Mouse (Mus musculus) liver, embryonic 12.5 days (tissue): ENCODE measurements around the gene Angptl2. TPM values are rescaled to one million over a fixed set of nuclear protein-coding genes. Genes with fewer than 3 reads are reported as not detected.
A peak's percentile ranks its signal among the peaks of the same experiment; 100 is the strongest.

ENCODE experiments used
- ATAC-seq: fragments of 200-750 bp; cut with Nextera tagmentation; 2 replicates; pipeline ENCODE4 v1.8.0; 2017; ENCODE audit warnings: moderate number of reproducible peaks, mild to moderate bottlenecking, moderate library complexity
- H3K27ac ChIP-seq: fragments of 300-500 bp; sonication (generic); 2 replicates; pipeline ENCODE4 v1.5.1; 2016; ENCODE audit warnings: mild to moderate bottlenecking
- H3K27me3 ChIP-seq: fragments of 300-500 bp; sonication (generic); replicated peaks from 2 replicates; pipeline ENCODE4 v1.6.1; 2016; ENCODE audit warnings: mild to moderate bottlenecking, moderate library complexity
- H3K36me3 ChIP-seq: fragments of 300-500 bp; sonication (generic); 2 replicates; pipeline ENCODE4 v1.6.1; 2016; ENCODE audit warnings: mild to moderate bottlenecking, moderate library complexity
- H3K4me1 ChIP-seq: fragments of 300-500 bp; sonication (generic); 2 replicates; pipeline ENCODE4 v1.6.1; 2016
- H3K4me2 ChIP-seq: fragments of 300-500 bp; sonication (generic); 2 replicates; pipeline ENCODE4 v1.6.1; 2016; ENCODE audit warnings: mild to moderate bottlenecking, moderate library complexity
- H3K4me3 ChIP-seq: fragments of 300-500 bp; sonication (generic); 2 replicates; pipeline ENCODE4 v1.5.1; 2016; ENCODE audit warnings: mild to moderate bottlenecking, moderate library complexity
- H3K9ac ChIP-seq: fragments of 300-500 bp; sonication (generic); 2 replicates; pipeline ENCODE4 v1.6.1; 2016; ENCODE audit warnings: mild to moderate bottlenecking, moderate library complexity
- H3K9me3 ChIP-seq: fragments of 300-500 bp; sonication (generic); replicated peaks from 2 replicates; pipeline ENCODE4 v1.6.1; 2016; ENCODE audit warnings: mild to moderate bottlenecking, moderate library complexity
- WGBS: fragments of 180-500 bp; shearing (Covaris S2); methylation state at CpG from one replicate; pipeline ENCODE4 v1.1.7; 2016; ENCODE audit not compliant: insufficient replicate concordance; 5-methylcytosine and 5-hydroxymethylcytosine counted together
- polyA plus RNA-seq: library from polyadenylated mRNA; unstranded; fragments of >200 nt; fragmentation: Nextera tagmentation; extraction: Ambion mirVana; gene quantifications from 2 replicates; pipeline ENCODE4 v1.2.1, GENCODE M21; 2016

Gene Angptl2
- polyA plus RNA-seq = 5.0 and 5.2 TPM in 2 replicates

- Histone ChIP-seq H3K27me3 (no peaks in the 10 kb centered on the region; the same call in 1 of the 2 replicates), H3K27ac (peak within 1 kb of the TSS; percentile 49; the same call in 1 of the 2 replicates), H3K4me2 (peak within 1 kb of the TSS; percentile 62), H3K4me1 (peaks cover 27% of the 10 kb centered on the region), H3K9me3 (no peaks in the 10 kb centered on the region), H3K4me3 (peak within 1 kb of the TSS; percentile 42), H3K9ac (peak within 1 kb of the TSS; percentile 37), H3K36me3 (no peaks in the 10 kb centered on the region)
- peak; percentile 80 for ATAC-seq
- WGBS = 8% methylated on average over 22 of the region's 22 CpGs
Measured at GRCm38 (mm10) chr2:33215700-33216509, at the start of gene Angptl2. Gene Angptl2 (plus strand): TSS chr2:33216069.

GRCm38 (mm10) chr2:33167060-33167459 is 48.8 kb upstream of the Angptl2 start:
- Histone ChIP-seq H3K27ac (no peak overlapping the region), H3K27me3 (no peaks in the 10 kb centered on the region), H3K36me3 (no peaks in the 10 kb centered on the region), H3K4me1 (no peaks in the 10 kb centered on the region), H3K4me2 (no peak overlapping the region), H3K9me3 (no peaks in the 10 kb centered on the region), H3K9ac (no peak overlapping the region), H3K4me3 (no peak overlapping the region)
- 53% methylated on average over 3 of the region's 3 CpGs for WGBS
- ATAC-seq = no peak

- Histone ChIP-seq H3K9ac (no peak overlapping the region), H3K4me3 (no peak overlapping the region), H3K9me3 (no peaks in the 10 kb centered on the region), H3K27me3 (no peaks in the 10 kb centered on the region), H3K4me2 (no peak overlapping the region), H3K36me3 (no peaks in the 10 kb centered on the region), H3K27ac (no peak overlapping the region), H3K4me1 (no peaks in the 10 kb centered on the region)
- WGBS = 77% methylated on average over 6 of the region's 6 CpGs
- no peak for ATAC-seq
Measured at GRCm38 (mm10) chr2:33169445-33169844, 46.4 kb upstream of the Angptl2 start.

- no peaks in the 10 kb centered on the region for H3K36me3 ChIP-seq
- WGBS = 73% methylated on average over 10 of the region's 10 CpGs
- no peak overlapping the region for H3K27ac ChIP-seq
- no peaks in the 10 kb centered on the region for H3K4me1 ChIP-seq
- ATAC-seq = no peak
- no peak overlapping the region for H3K4me3 ChIP-seq
- H3K27me3 ChIP-seq = no peaks in the 10 kb centered on the region
- H3K9ac ChIP-seq = no peak overlapping the region
- H3K9me3 ChIP-seq = no peaks in the 10 kb centered on the region
- no peak overlapping the region for H3K4me2 ChIP-seq
Measured at GRCm38 (mm10) chr2:33170777-33171565, 44.9 kb upstream of the Angptl2 start.

- no peak overlapping the region for H3K4me3 ChIP-seq
- no peaks in the 10 kb centered on the region for H3K36me3 ChIP-seq
- H3K27ac ChIP-seq = no peak overlapping the region
- peaks cover 13% of the 10 kb centered on the region for H3K4me1 ChIP-seq
- H3K4me2 ChIP-seq = no peak overlapping the region
- no peak for ATAC-seq
- H3K9ac ChIP-seq = no peak overlapping the region
- no peaks in the 10 kb centered on the region for H3K27me3 ChIP-seq
- H3K9me3 ChIP-seq = no peaks in the 10 kb centered on the region
- 51% methylated on average over 10 of the region's 10 CpGs for whole genome bisulfite sequencing
Measured at GRCm38 (mm10) chr2:33173126-33173525, 42.7 kb upstream of the Angptl2 start.

DNA sequence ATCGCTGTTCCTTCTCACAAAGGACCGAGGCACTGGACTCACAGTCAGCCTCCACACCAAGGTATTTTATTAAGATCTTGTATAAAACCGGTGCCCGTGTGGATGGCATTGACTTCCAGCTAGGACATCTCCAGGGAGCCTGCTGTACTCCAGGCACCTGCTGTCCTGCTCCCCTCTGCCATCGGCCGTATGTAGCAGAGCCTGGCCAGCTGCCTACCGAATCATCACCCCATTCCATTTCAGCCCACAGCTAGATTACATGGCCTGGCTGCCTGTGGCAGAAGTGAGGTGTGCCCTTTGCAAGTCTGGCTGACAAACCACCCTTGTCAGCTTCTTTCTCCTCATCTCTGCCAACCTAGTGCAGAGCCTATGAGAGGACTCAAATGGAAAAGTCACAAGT is 42.2 kb upstream of the Angptl2 start:
- Histone ChIP-seq H3K36me3 (no peaks in the 10 kb centered on the region), H3K27me3 (no peaks in the 10 kb centered on the region), H3K9me3 (no peaks in the 10 kb centered on the region), H3K4me1 (peaks cover 18% of the 10 kb centered on the region), H3K4me2 (no peak overlapping the region), H3K27ac (no peak overlapping the region), H3K9ac (no peak overlapping the region), H3K4me3 (no peak overlapping the region)
- WGBS = 77% methylated on average over 7 of the region's 7 CpGs
- no peak for ATAC-seq

GRCm38 (mm10) chr2:33176516-33176915 is 39.4 kb upstream of the Angptl2 start:
- Histone ChIP-seq H3K9me3 (no peaks in the 10 kb centered on the region), H3K9ac (no peak overlapping the region), H3K27ac (no peak overlapping the region), H3K27me3 (no peaks in the 10 kb centered on the region), H3K4me2 (no peak overlapping the region), H3K36me3 (no peaks in the 10 kb centered on the region), H3K4me1 (peaks cover 23% of the 10 kb centered on the region), H3K4me3 (no peak overlapping the region)
- no peak for ATAC-seq
- WGBS = 25% methylated on average over 7 of the region's 7 CpGs

- Histone ChIP-seq H3K9me3 (no peaks in the 10 kb centered on the region), H3K36me3 (no peaks in the 10 kb centered on the region), H3K9ac (no peak overlapping the region), H3K4me1 (peaks cover 23% of the 10 kb centered on the region), H3K4me2 (no peak overlapping the region), H3K4me3 (no peak overlapping the region), H3K27ac (no peak overlapping the region), H3K27me3 (no peaks in the 10 kb centered on the region)
- ATAC-seq = no peak
- 53% methylated on average over 2 of the region's 2 CpGs for WGBS
Measured at GRCm38 (mm10) chr2:33176921-33177320, 38.9 kb upstream of the Angptl2 start.

DNA sequence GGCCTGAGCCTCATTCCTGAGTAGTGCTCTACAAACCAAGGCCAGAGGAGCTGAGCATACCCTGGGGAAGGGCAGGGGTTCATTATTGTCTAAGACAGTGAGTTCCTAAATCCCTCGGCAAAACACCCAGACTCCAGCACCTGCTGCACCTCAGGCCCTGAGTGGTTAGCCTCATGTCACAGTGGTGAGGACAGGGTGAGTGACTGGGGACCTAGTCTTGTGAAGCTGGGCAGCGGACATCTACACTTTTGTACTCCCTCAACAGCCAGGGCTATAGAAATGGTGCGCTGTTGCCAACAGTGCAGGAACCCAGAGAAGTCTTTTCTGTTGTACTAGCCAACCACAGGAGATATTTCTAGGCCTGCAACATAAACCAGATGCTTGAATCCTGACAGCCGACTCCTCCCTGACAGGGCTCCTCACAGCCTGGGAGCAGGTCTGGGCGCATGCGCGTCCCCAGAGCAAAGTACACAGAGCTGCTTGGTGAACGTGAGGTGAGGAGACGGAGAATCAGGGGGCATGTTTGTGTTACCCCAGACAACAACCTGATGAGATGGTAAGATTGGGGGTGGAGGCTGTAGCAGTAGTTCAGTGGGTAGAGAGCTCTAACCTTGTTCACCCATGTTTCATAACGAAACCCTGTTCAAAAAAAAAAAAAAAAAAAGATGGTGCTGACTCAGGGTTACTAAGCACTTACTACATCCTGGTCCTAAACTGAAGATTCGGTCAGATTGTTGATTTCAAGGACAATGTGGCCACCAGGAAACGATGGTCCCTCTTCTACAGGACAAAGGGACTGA is 38.2 kb upstream of the Angptl2 start:
- 69% methylated on average over 12 of the region's 12 CpGs for WGBS

GRCm38 (mm10) chr2:33178243-33178932 is 37.5 kb upstream of the Angptl2 start:
- Histone ChIP-seq H3K4me2 (no peak overlapping the region), H3K27ac (0 out of 2 replicates have a peak overlapping the region, but pooled peaks have one; percentile 12), H3K4me3 (no peak overlapping the region), H3K27me3 (no peaks in the 10 kb centered on the region), H3K4me1 (peaks cover 23% of the 10 kb centered on the region), H3K36me3 (no peaks in the 10 kb centered on the region), H3K9ac (no peak overlapping the region), H3K9me3 (no peaks in the 10 kb centered on the region)
- WGBS = 66% methylated on average over 11 of the region's 11 CpGs
- ATAC-seq = 0 out of 2 replicates have a peak, but pooled peaks have one; percentile 24

More for the DNA sequence above, 38.2 kb upstream of the Angptl2 start:
- H3K9me3 ChIP-seq = no peaks in the 10 kb centered on the region
- H3K4me3 ChIP-seq = no peak overlapping the region
- no peak overlapping the region for H3K4me2 ChIP-seq
- peak overlapping the region; percentile 14; the same call in 1 of the 2 replicates for H3K27ac ChIP-seq
- H3K36me3 ChIP-seq = no peaks in the 10 kb centered on the region
- peaks cover 23% of the 10 kb centered on the region for H3K4me1 ChIP-seq
- H3K9ac ChIP-seq = no peak overlapping the region
- no peaks in the 10 kb centered on the region for H3K27me3 ChIP-seq
- ATAC-seq = peak; percentile 42; the same call in 1 of the 2 replicates
